Mouse (Mus musculus): ENCODE data around the gene Fdx1l.

Fdx1l gene

GRCm38 (mm10) chr9:21073044-21073840 lies at the start of gene Fdx1l, which contains the start of gene Gm49373:
TSS of gene Fdx1l (minus strand) at chr9:21073614.
TSS of gene Gm49373 (minus strand) at chr9:21073096.
- DNase-seq (ENCODE audit: low spot score in 2 of 2) = peak; percentile 82 to 88

- DNase-seq (ENCODE audit: low spot score in 2 of 2) = no peak
These were observed 48.1 kb upstream of the Fdx1l start for GRCm38 (mm10) chr9:21121483-21121882.

GRCm38 (mm10) chr9:21117073-21117472 lies 43.7 kb upstream of the Fdx1l start:
- DNase-seq (ENCODE audit: low spot score in 2 of 2) = no peak

DNA sequence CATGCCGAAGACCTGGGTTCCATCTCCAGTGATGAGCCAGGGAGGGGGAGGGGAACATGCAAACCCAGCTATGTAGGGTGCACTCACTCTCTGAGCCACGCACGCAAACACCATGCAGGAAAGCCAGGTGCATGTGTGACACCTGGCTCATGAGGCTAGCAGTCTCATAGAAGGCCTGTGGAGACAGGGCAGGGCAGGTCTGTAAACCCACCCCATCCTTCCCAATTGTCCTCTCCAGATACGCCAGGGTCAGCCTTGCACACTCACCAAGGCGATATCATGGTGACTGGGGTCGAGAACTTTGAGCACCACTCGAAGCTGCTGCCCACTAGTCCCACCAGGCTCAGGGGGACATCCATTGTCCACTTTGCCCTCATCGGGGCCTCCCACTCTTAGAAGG lies 41.7 kb upstream of the Fdx1l start:
- DNase-seq (ENCODE audit: low spot score in 2 of 2) = no peak

GRCm38 (mm10) chr9:21114190-21114589 lies 40.8 kb upstream of the Fdx1l start:
- no peak for DNase-seq (ENCODE audit: low spot score in 2 of 2)

- DNase-seq (ENCODE audit: low spot score in 2 of 2) = no peak
These were observed 40.3 kb upstream of the Fdx1l start for GRCm38 (mm10) chr9:21113751-21114150.

- DNase-seq (ENCODE audit: low spot score in 2 of 2) = no peak
These were observed 34.3 kb upstream of the Fdx1l start for GRCm38 (mm10) chr9:21107607-21108237.

DNA sequence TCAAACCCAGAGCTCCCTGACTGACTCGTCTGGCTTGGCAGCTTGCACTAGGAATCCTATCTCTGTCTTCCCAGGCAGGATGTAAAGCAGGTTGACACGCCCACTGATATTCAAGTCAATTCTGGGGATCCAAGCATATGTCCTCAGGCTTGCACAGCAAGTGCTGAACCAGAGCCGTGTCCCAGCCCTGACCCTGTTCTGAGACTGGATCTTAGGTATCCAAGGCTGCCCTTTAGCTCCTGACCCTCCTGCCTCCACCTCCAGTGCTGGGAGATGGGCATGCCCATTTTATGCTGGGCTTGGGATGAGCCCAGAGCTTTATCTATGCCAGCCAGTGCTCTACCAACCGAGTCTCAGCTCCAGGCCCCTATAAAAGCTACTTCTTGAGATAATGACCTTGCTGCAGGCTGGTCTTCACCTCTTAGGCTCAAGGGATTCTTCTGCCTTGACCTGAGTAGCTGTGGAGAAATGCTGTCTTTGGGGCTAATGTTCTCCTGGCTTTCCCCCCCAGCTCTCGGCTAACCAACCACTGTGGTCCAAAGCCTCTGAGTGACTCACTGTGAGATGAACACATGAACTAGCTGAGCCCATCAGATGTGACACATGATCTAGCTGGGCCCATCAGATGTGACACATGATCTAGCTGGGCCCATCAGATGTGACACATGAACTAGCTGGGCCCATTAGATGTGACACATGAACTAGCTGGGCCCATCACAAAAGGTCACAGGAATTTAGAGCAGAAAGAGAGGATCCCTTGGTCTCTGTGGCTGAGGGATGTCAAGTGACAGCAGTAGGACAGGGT lies 32.5 kb upstream of the Fdx1l start:
- DNase-seq (ENCODE audit: low spot score in 2 of 2) = no peak

- DNase-seq (ENCODE audit: low spot score in 2 of 2) = no peak
These were observed 31.4 kb upstream of the Fdx1l start for GRCm38 (mm10) chr9:21104814-21105213.

GRCm38 (mm10) chr9:21102076-21102475 lies 28.7 kb upstream of the Fdx1l start:
- DNase-seq (ENCODE audit: low spot score in 2 of 2) = no peak

- DNase-seq (ENCODE audit: low spot score in 2 of 2) = no peak
These were observed 27.2 kb upstream of the Fdx1l start for GRCm38 (mm10) chr9:21100447-21101161.

DNA sequence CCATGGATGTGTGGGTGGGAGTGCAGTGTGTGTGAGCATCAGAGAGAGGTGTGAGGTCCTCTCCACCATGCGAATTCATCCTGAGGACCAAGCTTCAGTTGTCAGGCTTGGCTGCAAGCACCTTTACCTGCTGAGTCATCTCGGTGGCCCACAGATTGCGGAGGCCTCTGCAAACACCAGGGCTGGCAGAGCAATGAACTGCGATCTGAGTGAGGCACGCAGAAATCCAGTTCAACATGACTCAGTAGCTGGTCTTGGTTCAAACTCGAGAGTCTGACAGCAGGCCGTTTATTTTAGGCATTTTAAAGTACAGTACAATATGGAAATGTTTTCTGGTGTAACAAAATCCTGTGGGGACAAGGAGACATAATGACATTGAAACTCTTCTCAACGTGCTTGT lies 24.4 kb upstream of the Fdx1l start:
- DNase-seq (ENCODE audit: low spot score in 2 of 2) = peak in 1 of 2 experiments; percentile 42

DNA sequence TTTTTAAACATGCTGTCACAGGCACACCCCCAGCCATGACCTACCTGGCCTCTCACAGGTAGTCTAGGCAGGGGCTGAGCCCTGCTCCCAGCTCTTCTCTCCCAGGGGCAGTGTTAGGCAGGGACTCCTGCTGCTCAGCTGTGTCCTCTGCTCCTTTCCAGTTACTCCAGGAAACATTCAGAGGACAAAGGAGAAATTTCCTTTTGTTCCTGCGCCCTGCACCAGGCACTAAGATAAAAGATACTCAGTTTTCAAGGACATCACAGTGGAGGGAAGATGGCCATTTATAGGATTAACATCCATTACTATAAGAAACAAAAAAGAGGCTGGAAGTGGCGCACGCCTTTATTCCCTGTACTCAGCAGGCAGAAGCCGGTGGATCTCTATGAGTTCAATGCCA lies 22.5 kb upstream of the Fdx1l start:
- no peak for DNase-seq (ENCODE audit: low spot score in 2 of 2)

DNA sequence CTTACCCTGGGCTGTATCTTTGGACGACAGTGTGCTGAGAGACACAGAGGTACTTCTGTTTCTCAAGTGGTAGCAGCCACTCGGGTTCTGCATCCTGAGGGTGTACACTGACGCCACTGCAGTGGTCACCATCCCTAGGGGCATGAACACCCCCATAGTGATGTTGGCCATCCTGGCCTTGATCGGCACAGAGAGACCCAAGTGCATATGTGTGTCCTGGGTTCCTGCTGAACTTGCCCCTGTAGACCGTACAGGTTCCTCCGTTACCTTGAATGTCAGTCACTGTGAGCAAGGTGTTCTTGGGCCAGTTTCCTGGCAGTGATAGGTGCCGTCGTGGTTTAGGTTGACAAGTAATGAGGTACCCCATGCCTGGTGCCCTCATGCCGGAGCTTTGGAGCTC lies 20.0 kb upstream of the Fdx1l start:
- no peak for DNase-seq (ENCODE audit: low spot score in 2 of 2)

GRCm38 (mm10) chr9:21091707-21092320 lies 18.4 kb upstream of the Fdx1l start, which contains the start of the genes Gm38431 and Raver1:
TSS of gene Gm38431 (minus strand) at chr9:21091997.
TSS of gene Raver1 (minus strand) at chr9:21092008.
- peak; percentile 91 to 97 for DNase-seq (ENCODE audit: low spot score in 2 of 2)

DNA sequence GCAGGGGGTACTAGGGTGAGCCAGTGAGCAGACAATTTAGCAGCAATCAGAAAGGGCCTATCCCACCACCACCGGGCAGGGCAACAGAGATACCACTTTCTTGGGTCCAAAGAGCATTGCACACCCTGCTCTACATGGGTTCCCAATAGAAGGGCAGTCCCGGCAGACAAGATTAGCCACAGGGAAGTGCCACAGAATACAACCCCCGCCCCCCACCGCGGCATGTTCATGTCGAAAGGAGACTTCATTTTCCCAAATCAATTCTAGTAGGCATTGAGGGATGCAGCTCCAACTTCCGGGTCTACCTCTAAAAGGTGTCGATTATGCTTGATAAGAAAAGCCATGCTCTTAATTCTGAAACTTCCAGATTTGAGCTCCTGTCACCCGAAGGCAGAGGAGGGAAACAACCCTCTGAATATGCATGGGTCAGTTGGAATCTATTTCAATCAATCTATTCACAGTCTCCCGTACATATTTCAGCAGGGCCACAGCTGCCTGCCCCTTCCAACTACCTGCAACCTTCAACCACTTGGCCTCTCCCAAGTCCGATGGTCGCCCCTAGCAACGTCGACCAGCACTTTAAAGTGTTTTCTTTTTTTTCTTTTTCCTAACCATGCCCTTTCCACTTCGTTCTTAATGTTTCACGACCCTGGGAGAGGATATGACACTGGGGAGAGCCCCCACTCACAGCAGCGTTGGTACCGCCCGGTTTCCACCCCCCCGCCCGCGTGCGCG lies 17.7 kb upstream of the Fdx1l start:
- peak in 1 of 2 experiments; percentile 28 for DNase-seq (ENCODE audit: low spot score in 2 of 2)

DNA sequence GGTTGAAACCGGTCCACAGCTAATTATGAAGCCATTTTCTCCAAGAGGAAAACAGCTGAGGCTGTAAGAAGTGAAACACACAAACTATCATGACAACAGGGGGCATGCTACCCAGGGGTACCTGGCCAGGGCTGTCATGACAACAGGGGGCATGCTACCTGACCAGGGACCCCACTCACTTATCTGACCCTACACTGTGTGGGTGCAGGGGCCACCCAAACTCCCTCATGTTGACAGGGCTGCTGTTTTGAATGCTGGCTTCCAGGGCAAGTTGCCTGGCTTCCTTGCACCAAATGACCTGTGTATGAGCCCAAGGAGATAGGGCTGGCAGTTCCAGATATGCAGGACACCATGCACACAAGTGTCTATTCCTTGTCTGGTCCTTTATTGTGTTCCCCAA lies 17.1 kb upstream of the Fdx1l start:
- no peak for DNase-seq (ENCODE audit: low spot score in 2 of 2)

- no peak for DNase-seq (ENCODE audit: low spot score in 2 of 2)
These were observed 9.9 kb upstream of the Fdx1l start for GRCm38 (mm10) chr9:21083324-21083723.

DNA sequence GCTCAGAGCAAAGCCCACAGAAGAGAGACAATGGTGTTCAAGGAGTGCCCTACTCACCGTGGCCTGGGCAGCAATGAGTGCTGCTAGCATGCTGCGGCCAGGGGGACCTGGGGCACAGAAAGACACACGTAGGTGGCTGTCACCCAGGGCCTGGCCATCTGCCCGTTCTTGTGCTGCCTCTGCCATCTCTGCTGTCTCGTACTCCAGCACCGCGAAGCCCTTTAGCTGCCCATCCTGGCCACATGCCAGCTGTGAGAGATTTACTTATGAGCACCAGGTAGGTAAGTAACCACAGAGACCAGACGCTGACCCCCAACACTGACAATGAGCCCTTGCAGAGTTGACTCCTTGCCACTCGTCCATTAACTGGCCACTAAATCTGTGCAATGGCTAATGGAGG lies 7.7 kb upstream of the Fdx1l start:
- no peak for DNase-seq (ENCODE audit: low spot score in 2 of 2)

DNA sequence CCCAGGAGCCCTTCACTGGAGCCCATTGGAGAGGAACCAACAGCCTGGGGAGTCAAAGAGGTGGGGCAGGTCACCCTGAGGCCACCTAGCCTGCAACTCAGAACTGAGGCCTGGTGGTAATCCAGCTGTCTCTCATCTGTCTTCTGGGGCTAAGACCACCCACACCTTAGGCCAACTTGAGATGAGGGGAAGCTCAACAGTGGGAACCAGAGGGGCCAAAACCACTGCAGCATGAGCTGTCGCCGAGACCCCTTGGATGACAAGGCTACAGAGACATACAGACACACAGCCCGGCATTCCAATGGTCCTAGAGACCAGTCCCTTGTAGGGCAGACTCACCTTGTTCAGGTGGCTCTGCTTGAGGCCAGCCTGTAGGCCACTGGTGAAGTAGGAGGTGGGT lies 2.2 kb upstream of the Fdx1l start:
- DNase-seq (ENCODE audit: low spot score in 2 of 2) = no peak
